Mouse (Mus musculus) C2C12 (cell line): ENCODE results near the gene Retn.

Experiments used
- CEBPB ChIP-seq: IDR thresholded peaks from one replicate; pipeline ENCODE4 v1.6.1; 2011; ENCODE audit warnings: low read depth, mild to moderate bottlenecking, control low read depth, moderate library complexity
- CTCF ChIP-seq: IDR thresholded peaks from one replicate; pipeline ENCODE4 v1.5.1; 2011; ENCODE audit not compliant: control insufficient read depth, insufficient read depth, insufficient read length
- USF1 ChIP-seq: IDR thresholded peaks from one replicate; pipeline ENCODE4 v1.6.1; 2011; ENCODE audit warnings: low read depth, mild to moderate bottlenecking, control low read depth, moderate library complexity

- TF ChIP-seq CEBPB (no peak), CTCF (no peak), USF1 (no peak)
Measured at GRCm38 (mm10) chr8:3607822-3608221, 47.7 kb upstream of the Retn start.
